Mouse (Mus musculus) liver, embryonic 11.5 days (tissue): ENCODE data around the gene Gm49353. TPM values are rescaled to one million over a fixed set of nuclear protein-coding genes. Genes with fewer than 3 reads are reported as not detected.

Experiments
- ATAC-seq: fragments of 200-750 bp; cut with Nextera tagmentation; replicated peaks from 2 replicates; pipeline ENCODE4 v1.8.0; 2017; ENCODE audit warnings: moderate number of reproducible peaks, mild to moderate bottlenecking, moderate TSS enrichment, moderate library complexity; ENCODE audit not compliant: low FRiP score
- DNase-seq: peaks from one replicate; pipeline ENCODE4 v3.0.0-alpha.2; 2017; ENCODE audit warnings: low spot score
- H3K27ac ChIP-seq: fragments of 300-500 bp; sonication (generic); 2 replicates; pipeline ENCODE4 v1.5.1; 2014; ENCODE audit warnings: mild to moderate bottlenecking, low read depth, low read length, control low read depth
- H3K27me3 ChIP-seq: fragments of 300-500 bp; sonication (generic); replicated peaks from 2 replicates; pipeline ENCODE4 v1.6.1; 2014; ENCODE audit warnings: low read length, mixed read lengths; ENCODE audit not compliant: control insufficient read depth, insufficient read depth
- H3K36me3 ChIP-seq: fragments of 300-500 bp; sonication (generic); 2 replicates; pipeline ENCODE4 v1.6.1; 2014; ENCODE audit warnings: mild to moderate bottlenecking, low read length, moderate library complexity, mixed read lengths; ENCODE audit not compliant: control insufficient read depth, insufficient read depth
- H3K4me1 ChIP-seq: fragments of 300-500 bp; sonication (generic); replicated peaks from 2 replicates; pipeline ENCODE4 v1.6.1; 2014; ENCODE audit warnings: low read length, mixed read lengths; ENCODE audit not compliant: control insufficient read depth, insufficient read depth
- H3K4me2 ChIP-seq: fragments of 300-500 bp; sonication (generic); 2 replicates; pipeline ENCODE4 v1.6.1; 2014; ENCODE audit warnings: mild to moderate bottlenecking, control low read depth, moderate library complexity
- H3K4me3 ChIP-seq: fragments of 300-500 bp; sonication (generic); 2 replicates; pipeline ENCODE4 v1.5.1; 2014; ENCODE audit warnings: low read depth, low read length, control low read depth
- H3K9ac ChIP-seq: fragments of 300-500 bp; sonication (generic); 2 replicates; pipeline ENCODE4 v1.6.1; 2014; ENCODE audit warnings: low read depth, low read length, control low read depth
- H3K9me3 ChIP-seq: fragments of 300-500 bp; sonication (generic); 2 replicates; pipeline ENCODE4 v1.6.1; 2016; ENCODE audit warnings: low read length, inconsistent platforms, mixed read lengths; ENCODE audit not compliant: control insufficient read depth
- WGBS: fragments of 180-500 bp; shearing (Covaris S2); extraction: QIAGEN DNeasy Blood & Tissue Kit; methylation state at CpG from one replicate; pipeline ENCODE4 v1.1.7; 2014; 5-methylcytosine and 5-hydroxymethylcytosine counted together
- polyA plus RNA-seq: library from polyadenylated mRNA; unstranded; fragments of >200 nt; fragmentation: Nextera tagmentation; extraction: Ambion mirVana; gene quantifications from 2 replicates; pipeline ENCODE4 v1.2.1, GENCODE M21; 2014

Gene Gm49353
- polyA plus RNA-seq, 1 experiment from 2014 or later: not detected

GRCm38 (mm10) chr10:29193769-29194168 lies 5.0 kb upstream of the Gm49353 start:
- H3K4me1 ChIP-seq: no peaks in the 10 kb centered on the region
- no peaks in the 10 kb centered on the region for H3K9me3 ChIP-seq
- ATAC-seq (no peak), DNase-seq (no peak)
- no peaks in the 10 kb centered on the region for H3K27me3 ChIP-seq
- H3K36me3 ChIP-seq: no peaks in the 10 kb centered on the region
- no peak overlapping the region for H3K4me3 ChIP-seq
- no peak overlapping the region for H3K4me2 ChIP-seq
- no peak overlapping the region for H3K27ac ChIP-seq
- no peak overlapping the region for H3K9ac ChIP-seq

GRCm38 (mm10) chr10:29196811-29197210 lies 1.9 kb upstream of the Gm49353 start:
- Histone ChIP-seq H3K27me3 (no peaks in the 10 kb centered on the region), H3K9ac (no peak overlapping the region)
- 95% methylated on average over 33 of the region's 33 CpGs for WGBS

GRCm38 (mm10) chr10:29199835-29200234 lies 1.1 kb downstream of the Gm49353 start:
- no peaks in the 10 kb centered on the region for H3K27me3 ChIP-seq
- DNase-seq (no peak), ATAC-seq (no peak)
- H3K9me3 ChIP-seq: no peaks in the 10 kb centered on the region
- H3K36me3 ChIP-seq: no peaks in the 10 kb centered on the region
- WGBS: 70% methylated on average over 3 of the region's 3 CpGs
- H3K4me3 ChIP-seq: no peak overlapping the region
- no peaks in the 10 kb centered on the region for H3K4me1 ChIP-seq
- no peak overlapping the region for H3K4me2 ChIP-seq
- no peak overlapping the region for H3K9ac ChIP-seq
- H3K27ac ChIP-seq: no peak overlapping the region

More at GRCm38 (mm10) chr10:29196811-29197210, 1.9 kb upstream of the Gm49353 start:
- Histone ChIP-seq H3K4me2 (no peak overlapping the region), H3K9me3 (no peaks in the 10 kb centered on the region), H3K4me3 (no peak overlapping the region), H3K36me3 (no peaks in the 10 kb centered on the region), H3K4me1 (no peaks in the 10 kb centered on the region), H3K27ac (no peak overlapping the region)
- DNase-seq (no peak), ATAC-seq (no peak)

- DNase-seq: no peak
- no peaks in the 10 kb centered on the region for H3K9me3 ChIP-seq
- no peak overlapping the region for H3K4me2 ChIP-seq
- no peak overlapping the region for H3K9ac ChIP-seq
- no peaks in the 10 kb centered on the region for H3K4me1 ChIP-seq
- ATAC-seq: no peak
- H3K4me3 ChIP-seq: no peak overlapping the region
- no peak overlapping the region for H3K27ac ChIP-seq
- 70% methylated on average over 1 of the region's 1 CpGs for WGBS
- no peaks in the 10 kb centered on the region for H3K27me3 ChIP-seq
- no peaks in the 10 kb centered on the region for H3K36me3 ChIP-seq
These were observed 1.9 kb downstream of the Gm49353 start for GRCm38 (mm10) chr10:29200609-29201008.

- Histone ChIP-seq H3K4me2 (no peak overlapping the region), H3K4me1 (no peaks in the 10 kb centered on the region), H3K36me3 (no peaks in the 10 kb centered on the region), H3K4me3 (no peak overlapping the region), H3K27me3 (no peaks in the 10 kb centered on the region), H3K9ac (no peak overlapping the region), H3K27ac (no peak overlapping the region), H3K9me3 (no peaks in the 10 kb centered on the region)
- DNase-seq (no peak), ATAC-seq (peak; percentile 43; the same call in 1 of the 2 replicates)
These were observed 8.0 kb downstream of the Gm49353 start for GRCm38 (mm10) chr10:29206730-29207129.

- Histone ChIP-seq H3K27ac (no peak overlapping the region), H3K4me3 (no peak overlapping the region), H3K9ac (no peak overlapping the region), H3K4me1 (no peaks in the 10 kb centered on the region), H3K27me3 (no peaks in the 10 kb centered on the region), H3K9me3 (no peaks in the 10 kb centered on the region), H3K36me3 (no peaks in the 10 kb centered on the region), H3K4me2 (no peak overlapping the region)
- DNase-seq (no peak), ATAC-seq (no peak)
- WGBS: 45% methylated on average over 3 of the region's 3 CpGs
These were observed 10.0 kb downstream of the Gm49353 start for GRCm38 (mm10) chr10:29208735-29209134.

- Histone ChIP-seq H3K9ac (no peak within 1 kb of the TSS), H3K4me2 (no peak within 1 kb of the TSS), H3K4me3 (no peak within 1 kb of the TSS), H3K9me3 (no peaks in the 10 kb centered on the region), H3K36me3 (no peaks in the 10 kb centered on the region), H3K27me3 (no peaks in the 10 kb centered on the region), H3K27ac (no peak within 1 kb of the TSS), H3K4me1 (no peaks in the 10 kb centered on the region)
- 18% methylated on average over 4 of the region's 4 CpGs for WGBS
- DNase-seq (no peak), ATAC-seq (0 out of 2 replicates have a peak, but pooled peaks have one; percentile 53)
These were observed 12.7 kb downstream of the Gm49353 start, which contains the start of gene 9330159F19Rik for GRCm38 (mm10) chr10:29211453-29211852. 9330159F19Rik (plus strand) TSS chr10:29211606.

- Histone ChIP-seq H3K4me3 (no peak overlapping the region), H3K27ac (no peak overlapping the region), H3K36me3 (no peaks in the 10 kb centered on the region), H3K9me3 (no peaks in the 10 kb centered on the region), H3K4me2 (no peak overlapping the region), H3K27me3 (no peaks in the 10 kb centered on the region), H3K4me1 (no peaks in the 10 kb centered on the region), H3K9ac (no peak overlapping the region)
- no peak for ATAC-seq
- no peak for DNase-seq
- WGBS: 65% methylated on average over 3 of the region's 3 CpGs
These were observed 14.9 kb downstream of the Gm49353 start for GRCm38 (mm10) chr10:29213534-29214100.

- H3K27me3 ChIP-seq: no peaks in the 10 kb centered on the region
These were observed 18.2 kb downstream of the Gm49353 start for GRCm38 (mm10) chr10:29216957-29217356.

More at GRCm38 (mm10) chr10:29216957-29217356, 18.2 kb downstream of the Gm49353 start:
- Histone ChIP-seq H3K9ac (no peak overlapping the region), H3K9me3 (no peaks in the 10 kb centered on the region), H3K36me3 (no peaks in the 10 kb centered on the region), H3K27ac (no peak overlapping the region), H3K4me1 (no peaks in the 10 kb centered on the region), H3K4me3 (no peak overlapping the region), H3K4me2 (no peak overlapping the region)
- 78% methylated on average over 1 of the region's 1 CpGs for WGBS
- ATAC-seq (no peak), DNase-seq (no peak)
